Mouse (Mus musculus) G1E (cell line): ENCODE data around the gene Foxn4.

Experiments used
- CTCF ChIP-seq: IDR thresholded peaks from 2 replicates; pipeline ENCODE4 v1.5.1; 2012; ENCODE audit warnings: low read depth, low read length, inconsistent platforms, mixed read lengths
- GATA1 ChIP-seq: IDR thresholded peaks from 2 replicates; pipeline ENCODE4 v1.6.1; 2012; ENCODE audit warnings: borderline replicate concordance, low read length, inconsistent platforms, mixed read lengths
- GATA2 ChIP-seq: IDR thresholded peaks from 2 replicates; pipeline ENCODE4 v1.6.1; 2012; ENCODE audit warnings: low read depth, low read length, inconsistent platforms, borderline replicate concordance
- TAL1 ChIP-seq: conservative IDR thresholded peaks from 2 replicates; pipeline ENCODE4 v1.6.1; 2012; ENCODE audit warnings: low read depth, low read length, inconsistent platforms, mixed read lengths

DNA sequence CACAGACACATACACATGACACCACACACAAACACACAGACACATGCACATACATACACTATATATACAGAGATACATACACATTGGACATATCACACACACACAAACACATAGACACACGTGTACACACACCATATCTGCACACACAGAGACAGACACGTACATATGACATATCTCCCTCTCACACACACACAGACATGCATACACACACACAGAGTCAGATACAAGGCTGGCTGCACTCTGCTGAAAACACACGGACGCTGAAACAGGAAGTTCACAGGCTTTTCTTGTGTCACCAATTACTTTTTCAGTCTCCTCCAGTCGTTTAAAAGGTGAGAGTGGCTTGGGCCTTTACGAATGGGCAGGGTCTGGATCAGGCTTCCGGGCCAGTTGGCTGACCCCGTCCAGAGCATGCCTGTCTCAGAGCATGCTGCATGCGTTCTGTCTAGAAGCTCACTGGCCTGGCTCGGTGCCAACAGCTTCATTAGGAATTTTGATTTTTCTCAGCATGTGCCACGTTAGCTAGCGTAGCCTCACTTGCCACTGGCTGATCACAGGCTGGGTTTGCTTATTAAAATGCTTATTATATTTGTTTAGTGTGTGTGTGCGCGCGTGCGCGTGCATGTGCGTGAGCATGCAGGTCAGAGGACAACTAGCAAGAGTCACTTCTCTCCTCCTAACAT lies 24.7 kb upstream of the Foxn4 start:
- no peak for TF ChIP-seq GATA1
- no peak for TF ChIP-seq CTCF
- TF ChIP-seq TAL1: no peak
- TF ChIP-seq GATA2: no peak
